Mouse (Mus musculus): ENCODE data around the gene 1700086D15Rik. TPM values are rescaled to one million over a fixed set of nuclear protein-coding genes. Genes with fewer than 3 reads are reported as not detected.
A peak's percentile ranks its signal among the peaks of the same experiment; 100 is the strongest.

1700086D15Rik gene
- polyA plus RNA-seq, 1 experiment from 2014 or later = not detected

DNA sequence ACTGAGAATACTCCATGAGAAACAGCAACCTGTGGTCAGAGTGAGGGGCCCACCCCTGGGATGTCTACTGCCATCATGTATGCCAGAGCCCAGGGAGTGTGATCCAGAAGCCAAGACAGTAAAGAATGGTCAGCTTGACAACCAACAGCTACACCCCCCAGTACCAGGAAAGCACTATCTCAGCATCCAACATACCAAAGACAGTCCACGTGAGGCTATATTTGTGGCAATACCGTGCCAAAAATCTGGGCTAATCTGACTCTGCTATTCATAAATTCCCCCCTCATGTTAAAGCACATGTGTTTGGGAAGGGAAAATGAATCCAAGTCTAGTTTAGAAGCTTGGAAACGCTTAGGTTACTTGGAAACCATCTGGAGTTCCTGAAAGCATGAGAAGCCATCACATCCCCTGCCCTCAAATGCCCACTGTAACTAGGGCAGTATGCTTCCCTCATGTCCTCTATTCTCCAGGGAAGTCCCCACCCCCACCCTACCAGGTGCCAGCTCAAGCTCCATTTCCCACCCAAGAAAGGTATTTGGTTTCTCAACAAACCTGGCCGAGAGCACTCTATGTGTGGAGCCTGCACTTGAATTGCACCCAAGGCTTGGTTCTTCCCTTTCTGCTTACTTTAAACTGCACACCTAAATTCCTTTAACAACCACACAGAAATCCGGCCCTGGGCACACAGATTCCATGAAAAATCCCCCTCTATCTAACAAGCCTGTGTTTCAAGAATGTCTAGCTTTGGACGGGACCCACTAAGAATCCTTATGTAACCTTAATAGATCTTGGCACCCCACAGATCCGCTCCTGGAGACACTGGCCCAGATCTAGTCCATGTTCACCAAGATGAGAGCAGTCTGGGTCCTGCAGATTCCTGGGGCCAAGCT lies 1.5 kb upstream of the 1700086D15Rik start:
- 57% methylated on average over 7 of the region's 7 CpGs for WGBS
- no peak overlapping the region for H3K27ac ChIP-seq

DNA sequence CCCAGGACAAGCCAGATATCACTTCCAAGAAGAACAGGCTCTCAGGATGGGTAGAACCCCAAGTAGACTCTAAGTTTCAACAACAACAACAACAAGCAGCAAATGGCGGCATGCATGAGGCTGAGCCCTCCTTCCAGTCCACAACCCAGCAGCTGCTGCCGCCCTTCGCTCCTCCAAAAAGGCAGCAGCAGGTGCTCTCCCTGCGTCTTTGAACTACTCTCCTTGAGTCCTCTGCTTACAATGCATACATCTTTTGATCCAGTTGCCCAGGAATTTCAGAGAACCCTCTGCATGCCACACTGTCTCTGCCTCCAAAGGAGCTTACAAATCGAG lies 1.1 kb downstream of the 1700086D15Rik start:
- peaks cover 15% of the 10 kb centered on the region for H3K4me1 ChIP-seq
- peaks cover 4% of the 10 kb centered on the region; the same call in 1 of the 2 replicates for H3K9me3 ChIP-seq
- no peak overlapping the region for H3K27ac ChIP-seq
- 92% methylated on average over 5 of the region's 5 CpGs for WGBS
- peaks cover 13% of the 10 kb centered on the region for H3K27me3 ChIP-seq (ENCODE audit: poor library complexity, severe bottlenecking)
- DNase-seq (ENCODE audit: extremely low spot score, low spot score) = no peak
- no peak overlapping the region for H3K4me3 ChIP-seq
- H3K36me3 ChIP-seq (replicated peaks) = no peaks in the 10 kb centered on the region

More for the DNA sequence above, 1.5 kb upstream of the 1700086D15Rik start:
- no peak for DNase-seq (ENCODE audit: extremely low spot score, low spot score)
- H3K4me1 ChIP-seq = peaks cover 15% of the 10 kb centered on the region
- peak overlapping the region; percentile 88 for H3K4me3 ChIP-seq
- H3K27me3 ChIP-seq (ENCODE audit: poor library complexity, severe bottlenecking) = peaks cover 13% of the 10 kb centered on the region
- peaks cover 4% of the 10 kb centered on the region; the same call in 1 of the 2 replicates for H3K9me3 ChIP-seq
- H3K36me3 ChIP-seq (replicated peaks) = no peaks in the 10 kb centered on the region

DNA sequence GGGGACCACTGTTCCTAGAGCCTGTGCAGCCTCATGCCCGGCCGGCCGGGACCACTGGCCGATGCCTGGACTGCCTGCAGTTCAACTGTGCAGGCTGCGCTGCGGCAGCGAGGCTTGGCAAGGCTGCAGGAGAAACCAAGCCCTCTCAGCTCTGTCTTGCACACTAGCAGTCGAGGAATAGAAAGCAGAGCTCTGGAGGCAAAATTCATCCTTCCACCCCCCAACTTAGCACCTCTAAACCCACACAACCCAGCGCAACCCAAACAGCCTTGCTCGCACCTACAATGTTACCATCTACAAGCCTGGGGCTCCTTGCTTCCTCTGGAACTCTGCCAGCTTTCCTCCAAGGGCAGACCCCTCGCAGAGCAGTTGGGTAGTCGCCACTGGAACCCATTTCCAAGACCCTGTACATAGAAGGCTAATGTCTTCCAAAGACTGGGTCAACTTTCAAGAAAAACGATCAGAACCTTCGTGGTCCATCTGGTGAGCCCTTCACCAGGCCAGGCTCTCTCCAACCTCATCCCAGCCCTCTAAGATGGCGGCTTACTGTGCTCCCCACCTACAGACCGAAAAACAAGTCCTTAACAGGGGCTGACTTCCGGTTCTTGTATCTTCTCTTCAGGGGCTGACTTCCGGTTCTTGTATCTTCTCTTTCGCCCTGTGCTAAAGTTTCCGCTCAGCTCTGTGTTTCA lies 1.6 kb downstream of the 1700086D15Rik start:
- Histone ChIP-seq H3K36me3 (replicated peaks) (no peaks in the 10 kb centered on the region), H3K9me3 (peaks cover 4% of the 10 kb centered on the region; the same call in 1 of the 2 replicates), H3K27ac (no peak overlapping the region), H3K4me1 (peaks cover 15% of the 10 kb centered on the region), H3K4me3 (no peak overlapping the region), H3K27me3 (ENCODE audit: poor library complexity, severe bottlenecking) (peaks cover 13% of the 10 kb centered on the region)
- no peak for DNase-seq (ENCODE audit: extremely low spot score, low spot score)
- WGBS = 95% methylated on average over 20 of the region's 20 CpGs

DNA sequence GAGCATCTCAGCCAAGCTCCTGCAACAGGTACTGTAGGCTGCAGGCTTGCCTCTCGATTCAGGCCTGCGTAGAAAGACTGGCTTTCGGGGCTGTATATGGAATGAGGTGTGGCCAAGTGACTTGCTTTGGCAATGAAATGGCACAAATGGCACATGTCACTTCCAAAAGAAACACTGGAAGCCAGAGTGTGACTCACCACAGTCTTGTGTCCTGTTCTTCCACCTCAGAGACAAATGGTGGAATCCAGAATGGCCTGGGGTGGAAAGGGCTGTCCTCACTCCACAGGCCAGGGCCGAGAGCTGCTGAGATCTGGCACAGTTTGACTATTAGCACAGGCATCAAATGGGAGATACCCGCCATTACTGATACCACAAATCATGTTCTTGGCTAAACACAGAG lies 6.7 kb downstream of the 1700086D15Rik start:
- H3K27me3 ChIP-seq (ENCODE audit: poor library complexity, severe bottlenecking) = no peaks in the 10 kb centered on the region
- H3K9me3 ChIP-seq = no peaks in the 10 kb centered on the region
- 94% methylated on average over 5 of the region's 5 CpGs for WGBS
- H3K4me1 ChIP-seq = peaks cover 5% of the 10 kb centered on the region
- no peak overlapping the region for H3K4me3 ChIP-seq
- no peak for DNase-seq (ENCODE audit: extremely low spot score, low spot score)
- no peaks in the 10 kb centered on the region for H3K36me3 ChIP-seq (replicated peaks)
- no peak overlapping the region for H3K27ac ChIP-seq

DNA sequence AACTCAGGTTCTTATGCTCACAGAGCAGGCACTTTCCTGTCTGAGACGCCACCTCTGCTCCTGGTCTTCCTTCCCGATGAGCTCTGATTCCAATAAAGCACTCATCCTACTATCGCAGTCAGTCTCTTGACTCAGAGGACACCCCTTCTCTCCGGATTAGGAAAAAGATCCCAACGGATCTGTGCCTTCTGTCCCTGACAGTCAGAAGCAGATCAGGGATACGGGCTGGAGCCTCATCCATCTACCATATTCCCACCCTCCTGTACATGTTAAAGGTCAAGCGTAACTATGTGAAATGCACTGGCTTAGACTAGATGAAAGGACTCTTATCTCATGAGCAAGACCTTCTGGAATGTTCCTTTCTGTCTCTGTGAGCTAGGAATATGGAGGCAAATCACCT lies 11.2 kb downstream of the 1700086D15Rik start:
- WGBS = 88% methylated on average over 7 of the region's 7 CpGs
- Histone ChIP-seq H3K27ac (no peak overlapping the region), H3K9me3 (no peaks in the 10 kb centered on the region), H3K4me3 (no peak overlapping the region), H3K4me1 (no peaks in the 10 kb centered on the region), H3K27me3 (ENCODE audit: poor library complexity, severe bottlenecking) (no peaks in the 10 kb centered on the region), H3K36me3 (replicated peaks) (no peaks in the 10 kb centered on the region)
- no peak for DNase-seq (ENCODE audit: extremely low spot score, low spot score)

DNA sequence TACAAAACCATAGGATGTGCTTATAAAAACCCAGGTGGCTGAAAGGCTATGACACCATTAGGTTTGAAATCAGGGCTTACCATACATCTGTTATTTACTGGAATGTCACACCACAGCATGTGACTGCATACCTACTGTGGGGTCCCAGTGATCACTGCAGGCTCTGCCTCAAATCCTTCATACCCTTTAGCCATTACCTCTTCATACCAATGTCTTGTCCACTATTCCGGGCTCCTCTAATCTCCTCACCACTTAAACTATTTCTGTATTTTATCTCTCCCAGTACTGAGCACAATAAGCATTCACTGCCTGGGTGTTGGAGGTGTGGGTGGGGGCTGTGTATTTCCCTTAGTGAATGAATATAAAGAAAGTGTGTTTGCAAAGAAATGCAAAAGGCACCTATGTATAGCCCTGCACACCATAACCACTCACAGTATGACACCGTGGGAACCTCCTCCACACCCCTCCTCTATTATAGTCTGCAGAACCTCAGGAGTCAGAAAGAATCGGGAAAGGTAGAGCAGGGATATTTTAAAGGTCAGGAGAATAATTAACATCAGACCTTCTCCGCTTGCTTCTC lies 16.8 kb downstream of the 1700086D15Rik start:
- 85% methylated on average over 4 of the region's 4 CpGs for WGBS
- no peak overlapping the region for H3K27ac ChIP-seq
- no peaks in the 10 kb centered on the region for H3K36me3 ChIP-seq (replicated peaks)
- no peak overlapping the region for H3K4me3 ChIP-seq
- H3K4me1 ChIP-seq = no peaks in the 10 kb centered on the region
- no peak for DNase-seq (ENCODE audit: extremely low spot score, low spot score)
- H3K9me3 ChIP-seq = no peaks in the 10 kb centered on the region
- no peaks in the 10 kb centered on the region for H3K27me3 ChIP-seq (ENCODE audit: poor library complexity, severe bottlenecking)

DNA sequence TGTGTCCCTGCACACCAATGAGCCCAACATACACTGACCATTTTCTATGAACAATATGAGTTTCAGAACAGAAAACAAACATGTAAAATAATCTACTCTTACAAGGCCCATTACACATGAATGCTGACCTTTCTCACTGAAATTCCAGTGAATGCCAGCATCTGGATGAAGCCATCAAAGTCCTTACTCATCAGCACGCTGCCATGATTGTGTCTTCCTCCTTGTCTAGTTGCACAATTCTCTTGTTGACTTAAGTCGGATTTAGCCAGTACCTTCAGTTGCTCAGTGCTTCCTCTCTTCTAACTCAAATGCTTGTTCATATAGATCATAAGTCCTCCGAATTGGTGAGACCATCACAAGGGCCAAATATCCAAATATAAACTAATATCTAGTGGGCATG lies 20.7 kb downstream of the 1700086D15Rik start:
- 91% methylated on average over 3 of the region's 3 CpGs for WGBS
- no peak for DNase-seq (ENCODE audit: extremely low spot score, low spot score)

DNA sequence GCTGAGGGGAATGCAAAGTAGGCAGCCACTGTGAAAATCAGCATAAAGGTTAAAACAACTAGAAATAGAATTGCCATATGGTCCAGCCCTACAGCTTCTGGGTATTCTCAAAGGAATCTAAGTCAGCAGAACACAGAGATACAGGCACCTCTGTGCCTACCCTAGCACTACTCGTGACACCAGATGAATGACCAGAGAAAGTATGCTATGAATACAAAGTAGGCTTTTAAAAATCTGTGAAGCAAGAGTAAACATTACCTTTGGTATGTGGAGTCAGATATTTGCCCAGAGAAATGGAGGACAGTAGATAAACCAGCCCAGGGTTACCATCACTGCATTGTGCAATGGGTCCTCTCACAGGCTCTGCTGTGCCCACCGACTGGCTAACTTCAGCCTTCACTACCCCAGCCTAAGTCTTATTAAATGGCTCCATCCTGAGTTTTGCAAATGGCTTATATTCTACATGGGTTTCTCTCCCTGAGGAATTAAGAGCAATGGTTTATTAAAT lies 22.5 kb downstream of the 1700086D15Rik start:
- no peaks in the 10 kb centered on the region for H3K36me3 ChIP-seq (replicated peaks)
- H3K4me1 ChIP-seq = no peaks in the 10 kb centered on the region
- DNase-seq (ENCODE audit: extremely low spot score, low spot score) = no peak
- H3K27ac ChIP-seq = no peak overlapping the region
- H3K27me3 ChIP-seq (ENCODE audit: poor library complexity, severe bottlenecking) = no peaks in the 10 kb centered on the region
- no peaks in the 10 kb centered on the region for H3K9me3 ChIP-seq
- 91% methylated on average over 2 of the region's 2 CpGs for WGBS
- H3K4me3 ChIP-seq = no peak overlapping the region

More for the DNA sequence above, 20.7 kb downstream of the 1700086D15Rik start:
- no peaks in the 10 kb centered on the region for H3K9me3 ChIP-seq
- H3K36me3 ChIP-seq (replicated peaks) = no peaks in the 10 kb centered on the region
- no peak overlapping the region for H3K27ac ChIP-seq
- no peaks in the 10 kb centered on the region for H3K27me3 ChIP-seq (ENCODE audit: poor library complexity, severe bottlenecking)
- H3K4me1 ChIP-seq = no peaks in the 10 kb centered on the region
- H3K4me3 ChIP-seq = no peak overlapping the region

DNA sequence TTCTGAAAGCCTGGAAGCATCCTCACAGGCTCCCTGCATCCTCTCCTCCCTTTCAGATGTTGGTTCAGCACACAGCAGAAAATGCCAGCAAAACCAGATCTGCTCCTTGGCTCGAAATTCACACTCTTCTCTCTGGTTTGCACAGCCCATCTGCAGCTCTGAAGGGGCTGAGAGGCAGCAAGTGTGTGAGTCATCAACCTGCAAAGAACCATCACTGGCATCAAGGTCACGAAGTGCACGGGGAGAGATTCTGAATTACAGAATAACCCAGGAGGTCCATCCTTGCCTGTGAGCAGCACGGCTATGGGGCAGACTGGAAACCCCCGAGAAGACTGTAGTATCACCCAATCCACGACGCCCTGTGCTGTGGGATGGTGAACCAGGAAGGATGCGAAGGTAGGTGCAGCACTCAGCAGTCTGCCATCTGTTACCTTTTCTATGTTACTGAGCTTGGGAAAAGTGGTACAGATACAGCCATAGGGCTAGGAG lies 24.4 kb downstream of the 1700086D15Rik start:
- WGBS = 88% methylated on average over 8 of the region's 8 CpGs
- no peaks in the 10 kb centered on the region for H3K27me3 ChIP-seq (ENCODE audit: poor library complexity, severe bottlenecking)
- H3K9me3 ChIP-seq = no peaks in the 10 kb centered on the region
- H3K4me3 ChIP-seq = no peak overlapping the region
- no peaks in the 10 kb centered on the region for H3K4me1 ChIP-seq
- DNase-seq (ENCODE audit: extremely low spot score, low spot score) = no peak
- no peaks in the 10 kb centered on the region for H3K36me3 ChIP-seq (replicated peaks)
- H3K27ac ChIP-seq = no peak overlapping the region

DNA sequence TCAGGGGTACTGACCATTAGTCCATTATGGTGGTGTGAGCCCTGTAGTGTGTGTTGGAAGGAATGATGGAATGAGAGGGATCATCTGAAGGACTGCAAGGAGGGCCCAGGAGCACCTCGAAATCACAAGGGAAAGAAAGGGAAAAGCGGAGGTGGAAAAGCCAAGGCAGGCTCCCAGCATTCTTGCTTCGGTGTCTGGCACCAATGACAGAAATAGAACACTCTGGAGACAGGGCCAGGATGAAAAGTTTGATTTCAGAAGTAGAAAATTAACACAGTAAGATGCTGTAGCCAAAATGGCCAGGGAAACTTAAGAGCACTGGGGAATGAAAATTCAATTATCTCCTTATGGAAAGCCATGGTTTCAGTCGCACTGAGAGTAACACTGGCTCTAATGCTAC lies 26.0 kb downstream of the 1700086D15Rik start:
- 92% methylated on average over 4 of the region's 4 CpGs for WGBS
- no peaks in the 10 kb centered on the region for H3K36me3 ChIP-seq (replicated peaks)
- DNase-seq (ENCODE audit: extremely low spot score, low spot score) = no peak

DNA sequence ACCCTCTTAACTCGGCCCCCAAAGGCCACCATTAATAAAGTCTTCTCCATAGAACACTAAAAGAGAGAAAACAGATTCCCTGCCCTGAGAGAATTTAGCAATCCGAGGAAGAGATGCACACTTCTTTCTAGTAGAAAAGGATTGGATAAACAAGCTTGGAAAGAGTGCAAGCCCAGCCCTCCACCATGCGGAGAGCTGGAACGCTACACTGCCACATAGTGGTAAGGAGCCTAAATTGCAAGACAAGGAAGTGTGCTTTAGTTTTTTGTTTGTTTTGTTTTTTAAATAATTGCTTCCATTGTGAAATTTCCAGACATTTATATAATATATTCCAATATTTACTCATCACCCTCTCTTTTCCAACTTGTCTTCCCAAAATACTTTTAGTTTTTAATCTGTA lies 30.6 kb downstream of the 1700086D15Rik start:
- no peak overlapping the region for H3K4me3 ChIP-seq
- H3K9me3 ChIP-seq = no peaks in the 10 kb centered on the region
- H3K4me1 ChIP-seq = peaks cover 22% of the 10 kb centered on the region
- H3K27me3 ChIP-seq (ENCODE audit: poor library complexity, severe bottlenecking) = no peaks in the 10 kb centered on the region
- no peak for DNase-seq (ENCODE audit: extremely low spot score, low spot score)
- WGBS = 81% methylated on average over 4 of the region's 4 CpGs
- H3K36me3 ChIP-seq (replicated peaks) = no peaks in the 10 kb centered on the region
- no peak overlapping the region for H3K27ac ChIP-seq

More for the DNA sequence above, 26.0 kb downstream of the 1700086D15Rik start:
- Histone ChIP-seq H3K4me1 (no peaks in the 10 kb centered on the region), H3K4me3 (no peak overlapping the region), H3K27me3 (ENCODE audit: poor library complexity, severe bottlenecking) (no peaks in the 10 kb centered on the region), H3K9me3 (no peaks in the 10 kb centered on the region), H3K27ac (no peak overlapping the region)

DNA sequence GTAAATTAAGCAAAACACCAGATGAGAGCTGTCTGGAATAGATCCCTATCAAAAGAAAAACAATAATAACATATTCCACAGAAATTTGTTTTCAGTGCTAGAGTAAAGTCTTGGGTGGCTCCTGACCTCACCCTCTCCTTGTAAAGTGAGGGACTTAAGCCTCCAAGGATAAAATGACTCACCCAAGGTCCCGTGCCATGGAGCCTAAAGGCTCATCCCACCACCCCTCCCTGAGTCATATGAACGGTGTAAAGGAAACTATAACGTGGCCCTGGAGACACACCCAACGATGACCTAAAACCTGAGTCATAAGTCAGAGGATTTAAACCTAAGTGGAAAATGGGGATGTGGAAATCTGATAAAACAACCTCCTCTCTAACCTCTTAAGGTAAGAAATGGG lies 31.0 kb downstream of the 1700086D15Rik start:
- Histone ChIP-seq H3K9me3 (no peaks in the 10 kb centered on the region), H3K4me3 (no peak overlapping the region), H3K27ac (no peak overlapping the region), H3K36me3 (replicated peaks) (no peaks in the 10 kb centered on the region), H3K4me1 (peaks cover 22% of the 10 kb centered on the region), H3K27me3 (ENCODE audit: poor library complexity, severe bottlenecking) (no peaks in the 10 kb centered on the region)
- DNase-seq (ENCODE audit: extremely low spot score, low spot score) = no peak
- 94% methylated on average over 4 of the region's 4 CpGs for WGBS

All from forebrain, embryonic 10.5 days (tissue).